Mouse (Mus musculus) urinary bladder, postnatal 25 days (tissue): ENCODE data around the gene Klhl3.

Experiments used
- DNase-seq: peaks from one replicate; pipeline ENCODE4 v3.0.0; 2022; ENCODE audit warnings: low spot score

The Klhl3 gene

GRCm38 (mm10) chr13:58023726-58024453, 89.5 kb downstream of the Klhl3 start:
- DNase-seq = no peak

- DNase-seq = no peak
These were observed 90.3 kb downstream of the Klhl3 start for GRCm38 (mm10) chr13:58023001-58023560.

GRCm38 (mm10) chr13:58020428-58020827, 93.0 kb downstream of the Klhl3 start:
- DNase-seq = no peak

DNA sequence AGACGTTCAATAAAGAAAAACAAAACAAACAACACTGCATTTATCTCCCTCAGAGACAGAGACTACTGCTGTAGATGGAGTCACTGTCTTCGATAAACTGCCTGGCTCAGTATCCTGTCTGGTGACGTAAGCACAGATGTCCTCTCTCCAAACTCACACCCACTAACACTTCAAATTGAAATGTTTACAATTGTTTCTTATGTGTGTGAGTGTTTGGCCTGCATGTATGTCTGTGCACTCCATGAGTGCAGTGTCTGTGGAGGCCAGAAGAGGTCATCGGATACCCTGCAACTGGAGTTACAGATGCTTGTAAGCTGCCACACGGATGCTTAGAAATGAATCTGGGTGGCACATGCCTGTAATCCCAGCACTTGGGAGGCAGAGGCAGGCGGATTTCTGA, 96.1 kb downstream of the Klhl3 start:
- DNase-seq = no peak

GRCm38 (mm10) chr13:58012067-58012925, 101.1 kb downstream of the Klhl3 start:
- peak; percentile 25 for DNase-seq

GRCm38 (mm10) chr13:58011526-58011925, 101.9 kb downstream of the Klhl3 start:
- no peak for DNase-seq

GRCm38 (mm10) chr13:58010416-58010815, 103.0 kb downstream of the Klhl3 start:
- no peak for DNase-seq

DNA sequence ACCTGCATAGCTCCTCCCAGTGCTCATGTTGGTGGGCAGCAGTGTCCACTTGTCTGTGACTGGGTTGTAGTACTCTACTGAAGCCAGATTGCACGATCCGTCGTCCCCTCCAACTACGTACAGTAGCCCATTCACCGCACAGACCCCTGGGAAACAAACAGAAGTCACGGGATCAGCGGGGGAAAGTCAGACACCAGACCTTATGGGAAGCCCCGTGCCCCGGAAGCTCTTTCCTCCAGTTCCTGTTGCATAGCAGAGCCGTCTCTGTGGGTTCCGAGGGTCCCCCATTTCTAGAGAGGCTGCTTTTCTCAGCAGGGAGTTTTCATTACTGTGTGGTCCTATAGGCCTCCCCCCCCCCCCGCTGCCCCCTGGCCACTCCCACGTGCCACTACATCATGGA, 104.1 kb downstream of the Klhl3 start:
- DNase-seq = no peak

DNA sequence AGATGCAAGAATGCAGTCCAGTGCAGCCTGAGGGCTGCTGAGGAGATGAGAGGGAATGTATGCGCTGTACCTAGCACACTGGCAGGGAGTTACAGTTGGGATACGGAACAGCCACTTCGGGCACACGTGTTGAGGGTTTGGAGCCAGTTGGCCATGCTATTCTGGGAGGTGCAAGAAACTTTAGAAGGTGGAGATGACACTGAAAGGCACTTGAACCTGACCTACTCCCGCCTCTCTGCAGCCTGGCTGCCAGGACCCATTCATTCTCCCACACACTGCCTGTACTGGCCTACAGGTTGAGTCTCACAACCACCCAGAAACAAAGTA, 105.4 kb downstream of the Klhl3 start:
- DNase-seq = no peak

DNA sequence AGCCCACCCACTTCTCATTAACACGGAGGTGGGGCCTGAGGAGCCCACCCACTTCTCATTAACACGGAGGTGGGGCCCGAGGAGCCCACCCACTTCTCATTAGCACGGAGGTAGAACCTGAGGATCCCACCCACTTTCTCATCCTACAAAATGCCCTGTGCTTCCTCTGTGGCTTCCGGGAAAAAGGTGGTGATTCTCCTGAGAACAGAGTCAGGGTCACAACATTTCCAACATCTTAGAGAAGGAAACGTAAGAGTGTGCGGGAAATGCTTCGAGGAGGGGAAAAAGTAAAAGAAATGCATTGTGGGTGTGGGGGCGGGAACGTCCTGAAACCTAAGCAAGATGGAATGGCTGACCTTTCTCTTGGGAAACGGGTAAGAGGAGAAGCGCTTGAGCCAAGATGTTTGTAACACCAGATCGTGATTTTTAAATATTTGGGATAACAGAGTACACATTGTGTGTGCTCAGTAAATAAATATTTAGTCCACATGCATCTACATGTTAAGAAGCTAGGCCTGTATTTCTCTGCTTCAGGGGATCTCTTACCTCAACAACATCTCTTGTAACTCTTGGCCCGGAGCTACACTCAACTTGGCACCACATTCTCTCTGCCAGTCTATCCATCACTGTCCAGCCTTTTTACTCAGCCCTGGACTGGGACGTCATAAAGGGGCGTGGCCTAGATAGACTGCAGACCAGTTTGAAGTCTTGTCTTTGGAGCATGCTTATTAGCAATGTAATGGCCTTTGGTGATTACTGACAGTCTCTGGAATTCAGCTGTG, 105.9 kb downstream of the Klhl3 start:
- no peak for DNase-seq

- no peak for DNase-seq
These were observed 111.6 kb downstream of the Klhl3 start for GRCm38 (mm10) chr13:58001792-58002191.

DNA sequence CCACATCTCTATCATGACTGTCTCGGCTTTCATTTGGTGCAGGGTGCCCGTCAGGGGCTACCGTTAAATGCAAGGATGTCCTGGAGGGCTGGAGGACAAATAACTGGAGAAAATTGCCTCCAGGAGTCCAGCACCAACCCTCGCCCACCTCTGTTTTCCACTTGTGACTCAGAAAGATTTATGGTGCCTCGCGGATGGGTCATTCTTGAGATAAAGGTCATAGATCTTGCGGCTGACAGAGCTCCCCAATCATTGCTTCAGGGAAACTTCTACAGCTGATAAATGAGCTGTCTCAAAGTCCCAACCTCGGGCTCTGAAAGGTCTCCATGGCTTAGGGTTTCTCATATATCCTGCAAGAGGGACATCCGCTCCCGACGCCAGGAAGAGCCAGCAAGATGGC, 116.9 kb downstream of the Klhl3 start:
- no peak for DNase-seq

DNA sequence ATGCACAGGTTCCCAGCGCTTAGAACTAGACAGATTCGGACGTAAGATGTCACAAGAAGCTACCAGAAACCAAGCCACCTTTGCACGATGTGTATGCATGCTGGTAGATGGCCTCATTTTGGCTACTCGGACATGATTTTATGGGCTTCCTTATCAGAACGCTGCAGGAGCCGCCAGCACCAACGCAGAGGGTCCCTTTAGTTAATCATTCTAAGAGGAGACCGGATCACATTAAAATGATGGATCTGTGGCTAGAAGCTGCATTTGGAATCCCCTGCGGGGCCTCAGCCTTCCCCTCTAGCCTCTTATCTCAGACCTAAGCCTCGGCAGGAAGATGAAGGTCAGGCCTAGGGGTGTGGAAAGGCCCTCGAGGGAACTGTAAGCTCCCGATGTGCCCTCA, 117.5 kb downstream of the Klhl3 start:
- DNase-seq = no peak

DNA sequence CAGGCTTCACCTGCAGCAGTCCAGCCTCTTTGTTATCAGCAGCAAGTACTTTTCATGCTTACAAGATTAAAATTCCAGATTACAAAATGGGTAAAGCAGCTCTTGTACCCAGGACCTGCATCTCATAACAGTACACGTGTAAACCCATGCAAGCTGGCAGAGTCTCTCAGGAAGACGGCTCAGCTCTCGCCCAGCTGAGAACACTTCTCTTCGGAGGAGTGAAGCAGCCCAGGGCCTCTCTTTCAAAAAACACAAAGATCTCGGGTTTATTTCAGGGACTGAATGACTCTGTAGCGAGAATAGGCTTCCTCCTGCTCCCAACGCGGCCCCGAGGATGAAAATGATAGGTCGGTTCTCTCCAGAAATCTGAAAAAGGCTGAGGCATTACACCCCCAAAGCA, 128.8 kb downstream of the Klhl3 start:
- no peak for DNase-seq

- no peak for DNase-seq
These were observed 129.2 kb downstream of the Klhl3 start for GRCm38 (mm10) chr13:57984163-57984562.

DNA sequence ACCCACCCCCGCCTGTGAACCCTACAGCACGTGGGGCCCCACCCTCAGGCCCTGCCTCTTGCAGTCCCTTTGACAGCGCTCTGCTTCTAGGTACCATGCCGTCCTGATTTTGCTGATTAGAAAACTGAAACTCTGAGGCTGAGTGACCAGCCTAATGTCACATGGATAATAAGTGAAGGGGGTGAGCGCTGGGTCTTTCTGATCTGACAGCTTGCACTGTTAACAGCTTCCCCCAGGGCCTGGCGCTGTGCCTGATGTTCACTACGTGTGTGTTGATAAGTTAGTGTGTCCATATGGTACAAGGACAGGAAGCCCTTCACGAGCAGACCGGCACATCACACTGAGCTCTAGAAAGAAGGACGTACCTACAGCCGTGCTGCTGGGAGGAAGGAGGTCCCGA, 130.1 kb downstream of the Klhl3 start:
- DNase-seq = no peak

DNA sequence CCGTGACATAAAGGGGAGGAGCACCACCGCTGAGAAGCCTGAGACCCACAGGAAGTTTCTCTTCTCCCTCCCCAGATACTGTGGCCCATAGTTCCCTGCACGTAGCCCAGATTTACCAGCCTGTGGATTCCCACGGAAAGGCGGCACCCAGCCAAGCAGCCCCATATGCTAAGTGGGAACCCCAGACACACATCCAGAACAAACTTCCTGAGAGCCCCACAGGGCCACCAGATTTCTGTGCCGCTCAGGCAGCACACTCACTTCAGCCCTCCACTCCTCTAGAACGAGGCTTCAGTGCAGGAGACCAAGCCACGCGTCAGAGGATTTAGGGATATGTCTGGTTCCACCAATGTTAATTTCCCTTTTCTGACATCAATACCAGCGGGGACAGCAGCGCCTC, 130.5 kb downstream of the Klhl3 start:
- no peak for DNase-seq

DNA sequence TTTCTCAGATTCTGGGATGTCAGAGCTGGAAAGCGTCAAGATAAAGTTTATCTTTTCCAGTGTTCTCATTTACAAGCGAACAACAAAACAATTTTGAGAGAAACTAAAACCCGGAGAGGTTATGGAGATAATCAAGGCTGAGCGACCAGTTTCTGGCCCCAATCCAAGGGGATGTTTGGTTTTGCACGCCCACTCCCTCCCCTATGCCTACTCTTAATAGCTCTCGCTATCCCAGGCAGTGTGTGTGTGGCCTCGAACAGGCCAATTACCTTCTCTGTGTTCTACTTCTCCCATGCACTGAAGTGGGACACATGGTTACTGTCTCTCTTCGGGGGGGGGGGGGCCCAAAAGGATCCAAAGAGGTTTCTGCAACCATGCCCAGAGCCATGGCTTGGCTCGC, 132.7 kb downstream of the Klhl3 start:
- DNase-seq = no peak

DNA sequence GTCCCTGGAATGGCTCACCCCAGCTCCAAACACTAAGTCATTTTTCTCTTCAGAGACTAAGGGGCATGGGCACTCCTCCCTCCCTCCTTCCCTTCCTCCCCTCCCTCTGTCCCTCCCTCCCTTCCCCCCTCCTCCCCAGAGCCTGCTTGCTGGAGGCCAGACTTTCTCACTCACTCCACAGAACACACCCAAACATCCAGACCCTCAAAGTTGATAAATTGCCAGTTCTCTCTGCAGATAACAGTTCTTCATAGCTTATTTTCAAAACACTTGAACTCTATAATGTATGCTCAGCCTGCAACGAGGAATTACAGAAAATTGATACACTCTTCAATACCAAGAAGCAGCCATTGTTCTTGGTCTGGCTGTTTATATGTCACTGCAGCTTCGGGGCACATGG, 133.3 kb downstream of the Klhl3 start:
- DNase-seq = no peak

- no peak for DNase-seq
These were observed 134.5 kb downstream of the Klhl3 start for GRCm38 (mm10) chr13:57978931-57979330.

DNA sequence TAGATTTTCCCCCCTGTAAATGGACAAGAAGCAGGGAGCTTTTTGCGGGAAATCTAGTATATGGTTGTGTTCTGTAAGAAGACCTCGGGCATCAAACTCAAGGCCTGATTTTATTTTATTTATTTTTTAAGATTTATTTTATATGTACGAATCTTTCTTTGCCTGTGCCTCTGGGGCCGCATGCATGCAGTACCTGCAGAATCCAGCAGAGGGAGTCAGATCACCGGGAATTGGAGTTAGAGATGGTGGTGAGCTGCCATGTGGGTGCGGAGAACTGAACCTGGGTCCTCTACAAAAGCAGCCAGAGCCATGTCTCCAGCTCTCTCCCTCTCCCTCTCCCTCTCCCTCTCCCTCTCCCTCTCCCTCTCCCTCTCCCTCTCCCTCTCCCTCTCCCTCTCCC, 135.7 kb downstream of the Klhl3 start:
- no peak for DNase-seq

DNA sequence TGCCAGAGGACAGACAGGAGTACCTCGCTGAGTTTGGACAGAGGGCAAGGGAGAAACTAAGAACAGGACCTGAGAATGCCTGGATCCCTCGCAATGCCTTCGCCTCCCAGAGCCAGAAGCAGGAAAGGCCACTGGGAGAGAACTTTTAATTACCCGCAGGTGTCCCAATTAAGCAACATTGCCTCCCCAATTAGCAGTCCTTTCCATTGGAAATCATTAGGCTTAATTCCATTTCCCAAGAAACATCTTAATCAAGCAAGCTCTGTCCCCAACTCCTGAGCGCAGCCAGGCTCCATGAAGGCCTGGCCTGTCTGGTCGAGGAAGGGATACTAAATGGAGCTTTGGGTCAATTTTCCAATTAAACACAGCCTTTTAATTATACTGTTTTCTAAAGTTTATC, 147.7 kb downstream of the Klhl3 start:
- no peak for DNase-seq

GRCm38 (mm10) chr13:57960254-57960653, 153.1 kb downstream of the Klhl3 start:
- DNase-seq = no peak
